Mouse (Mus musculus) bone marrow macrophage, adult 2 months (primary cell): ENCODE measurements around the gene Tmem56. TPM values are rescaled to one million over a fixed set of nuclear protein-coding genes. Genes with fewer than 3 reads are reported as not detected.

Source experiments
- H3K27ac ChIP-seq: 2 replicates; pipeline ENCODE4 v1.5.1; 2012; ENCODE audit warnings: low read depth, low read length; ENCODE audit not compliant: insufficient read depth
- H3K4me1 ChIP-seq: 2 replicates; pipeline ENCODE4 v1.6.1; 2012; ENCODE audit warnings: low read length; ENCODE audit not compliant: control insufficient read depth, insufficient read depth
- H3K4me3 ChIP-seq: 2 replicates; pipeline ENCODE4 v1.5.1; 2012; ENCODE audit warnings: mild to moderate bottlenecking, low read length, moderate library complexity; ENCODE audit not compliant: insufficient read depth
- CTCF ChIP-seq: IDR thresholded peaks from 2 replicates; pipeline ENCODE4 v1.5.1; 2012; ENCODE audit warnings: low read depth, mild to moderate bottlenecking, low read length, moderate library complexity
- POLR2A ChIP-seq: IDR thresholded peaks from 2 replicates; pipeline ENCODE4 v1.6.1; 2012; ENCODE audit warnings: mild to moderate bottlenecking, low read depth, low read length, borderline replicate concordance
- polyA plus RNA-seq: library from polyadenylated mRNA; stranded (reverse); fragments of >200 nt; gene quantifications from 2 replicates; pipeline ENCODE4 v1.2.4, GENCODE M21; 2012; ENCODE audit not compliant: missing spikeins, insufficient read depth, insufficient read length

Gene Tmem56
- polyA plus RNA-seq: not detected in 2 replicates

GRCm38 (mm10) chr3:121282998-121283397, at the start of gene Tmem56:
Gene Tmem56 (minus strand): TSS chr3:121283098.
- H3K27ac ChIP-seq: no peak within 1 kb of the TSS
- TF ChIP-seq POLR2A: no peak
- TF ChIP-seq CTCF: no peak
- H3K4me1 ChIP-seq: no peaks in the 10 kb centered on the region
- no peak within 1 kb of the TSS for H3K4me3 ChIP-seq

- Histone ChIP-seq H3K27ac (no peak overlapping the region), H3K4me3 (no peak overlapping the region), H3K4me1 (peaks cover 15% of the 10 kb centered on the region)
- TF ChIP-seq POLR2A (no peak), CTCF (no peak)
Observed at GRCm38 (mm10) chr3:121330244-121330646, 47.3 kb upstream of the Tmem56 start.

- no peak overlapping the region for H3K4me3 ChIP-seq
Observed at GRCm38 (mm10) chr3:121329647-121330046, 46.7 kb upstream of the Tmem56 start.

GRCm38 (mm10) chr3:121327406-121327805, 44.5 kb upstream of the Tmem56 start:
- Histone ChIP-seq H3K4me1 (peaks cover 15% of the 10 kb centered on the region), H3K4me3 (no peak overlapping the region), H3K27ac (no peak overlapping the region)
- no peak for TF ChIP-seq CTCF
- no peak for TF ChIP-seq POLR2A

More at GRCm38 (mm10) chr3:121329647-121330046, 46.7 kb upstream of the Tmem56 start:
- H3K27ac ChIP-seq: no peak overlapping the region
- TF ChIP-seq POLR2A: no peak
- no peak for TF ChIP-seq CTCF
- H3K4me1 ChIP-seq: peaks cover 15% of the 10 kb centered on the region

- no peak overlapping the region for H3K27ac ChIP-seq
- no peak overlapping the region for H3K4me3 ChIP-seq
- H3K4me1 ChIP-seq: no peaks in the 10 kb centered on the region
- TF ChIP-seq POLR2A (no peak), CTCF (no peak)
Observed at GRCm38 (mm10) chr3:121323371-121323770, 40.5 kb upstream of the Tmem56 start.

- no peaks in the 10 kb centered on the region for H3K4me1 ChIP-seq
- no peak for TF ChIP-seq CTCF
- no peak for TF ChIP-seq POLR2A
- H3K4me3 ChIP-seq: no peak overlapping the region
- no peak overlapping the region for H3K27ac ChIP-seq
Observed at GRCm38 (mm10) chr3:121320896-121321295, 38.0 kb upstream of the Tmem56 start.

- no peak overlapping the region for H3K4me3 ChIP-seq
- no peaks in the 10 kb centered on the region for H3K4me1 ChIP-seq
- H3K27ac ChIP-seq: no peak overlapping the region
- no peak for TF ChIP-seq POLR2A
- no peak for TF ChIP-seq CTCF
Observed at GRCm38 (mm10) chr3:121319906-121320305, 37.0 kb upstream of the Tmem56 start.

GRCm38 (mm10) chr3:121315498-121315897, 32.6 kb upstream of the Tmem56 start:
- no peaks in the 10 kb centered on the region for H3K4me1 ChIP-seq
- no peak overlapping the region for H3K27ac ChIP-seq
- no peak overlapping the region for H3K4me3 ChIP-seq
- TF ChIP-seq CTCF (no peak), POLR2A (no peak)

GRCm38 (mm10) chr3:121314149-121314548, 31.3 kb upstream of the Tmem56 start:
- no peaks in the 10 kb centered on the region for H3K4me1 ChIP-seq
- H3K4me3 ChIP-seq: no peak overlapping the region
- TF ChIP-seq POLR2A: no peak
- TF ChIP-seq CTCF: no peak
- no peak overlapping the region for H3K27ac ChIP-seq

- no peak overlapping the region for H3K27ac ChIP-seq
- H3K4me1 ChIP-seq: no peaks in the 10 kb centered on the region
- TF ChIP-seq CTCF (no peak), POLR2A (no peak)
- H3K4me3 ChIP-seq: no peak overlapping the region
Observed at GRCm38 (mm10) chr3:121312979-121313378, 30.1 kb upstream of the Tmem56 start.

- no peak for TF ChIP-seq CTCF
- TF ChIP-seq POLR2A: no peak
- no peak overlapping the region for H3K27ac ChIP-seq
- H3K4me3 ChIP-seq: no peak overlapping the region
- no peaks in the 10 kb centered on the region for H3K4me1 ChIP-seq
Observed at GRCm38 (mm10) chr3:121312426-121312825, 29.5 kb upstream of the Tmem56 start.
